Mouse (Mus musculus): ENCODE data around the gene Zfp882.
"Not testable (repeated sequence)": the region's sequence is repeated elsewhere in the genome, so short reads cannot be mapped to it uniquely, and the experiment has no call there.

Gene Zfp882

GRCm38 (mm10) chr8:71908309-71909261 is at the start of gene Zfp882, which contains the start of gene Zfp617:
Zfp882 (plus strand) TSS chr8:71908608.
Zfp617 (plus strand) TSS chr8:71908635.
- DNase-seq (ENCODE audit: low spot score in 2 of 2): peak; percentile 78 to 84

- not testable (repeated sequence) for DNase-seq (ENCODE audit: low spot score in 2 of 2)
Observed at GRCm38 (mm10) chr8:71861551-71861950, 46.9 kb upstream of the Zfp882 start.

- DNase-seq (ENCODE audit: low spot score in 2 of 2): not testable (repeated sequence)
Observed at GRCm38 (mm10) chr8:71862038-71862437, 46.4 kb upstream of the Zfp882 start.

GRCm38 (mm10) chr8:71881618-71882274 is 26.7 kb upstream of the Zfp882 start, which contains the start of gene Zfp709:
Zfp709 (plus strand) TSS chr8:71882019.
- peak; percentile 48 to 49 for DNase-seq (ENCODE audit: low spot score in 2 of 2)

- not testable (repeated sequence) for DNase-seq (ENCODE audit: low spot score in 2 of 2)
Observed at GRCm38 (mm10) chr8:71900666-71901065, 7.7 kb upstream of the Zfp882 start.

DNA sequence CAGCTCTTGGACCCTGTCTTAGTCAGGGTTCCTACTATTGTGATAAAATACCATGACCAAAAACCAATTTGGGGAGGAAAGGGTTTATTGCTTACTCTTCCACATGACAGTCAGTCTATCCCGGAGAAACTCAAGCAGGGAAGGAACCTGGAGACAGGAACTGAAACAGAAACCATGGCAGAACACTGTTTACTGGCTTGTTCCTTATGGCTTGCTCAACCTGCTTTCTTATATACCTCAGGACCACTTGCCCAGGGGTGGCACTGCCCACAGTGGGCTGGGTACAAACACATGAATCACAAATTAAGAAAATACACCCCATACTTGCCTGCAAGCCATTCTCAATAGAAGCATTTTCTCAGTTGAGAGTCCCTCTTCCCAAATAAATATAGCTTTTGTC is 5.3 kb upstream of the Zfp882 start:
- not testable (repeated sequence) for DNase-seq (ENCODE audit: low spot score in 2 of 2)

- no peak for DNase-seq (ENCODE audit: low spot score in 2 of 2)
Observed at GRCm38 (mm10) chr8:71906809-71907208, 1.6 kb upstream of the Zfp882 start.

DNA sequence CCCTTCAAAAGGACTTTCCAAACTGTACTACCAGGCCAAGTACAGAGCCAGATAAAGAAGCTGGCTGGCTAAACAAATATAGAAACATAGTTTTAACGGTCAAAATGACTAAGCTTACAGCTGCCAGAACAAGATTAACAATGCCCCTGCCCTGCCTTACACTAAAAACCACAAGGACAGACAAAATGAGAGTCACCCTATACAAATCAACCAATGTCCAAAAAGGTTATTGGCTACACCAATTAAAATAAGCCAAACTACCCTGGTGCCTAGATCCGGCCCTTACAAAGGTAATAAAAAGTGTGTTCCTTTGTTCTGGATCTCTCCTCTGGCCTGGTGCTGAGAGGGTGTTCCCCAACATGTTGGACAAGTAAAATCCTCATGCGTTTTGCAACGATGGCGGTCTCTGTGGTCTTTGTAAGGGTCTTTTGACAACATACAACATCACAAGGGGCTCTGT is 580 bp upstream of the Zfp882 start:
- DNase-seq (ENCODE audit: low spot score in 2 of 2): no peak

DNA sequence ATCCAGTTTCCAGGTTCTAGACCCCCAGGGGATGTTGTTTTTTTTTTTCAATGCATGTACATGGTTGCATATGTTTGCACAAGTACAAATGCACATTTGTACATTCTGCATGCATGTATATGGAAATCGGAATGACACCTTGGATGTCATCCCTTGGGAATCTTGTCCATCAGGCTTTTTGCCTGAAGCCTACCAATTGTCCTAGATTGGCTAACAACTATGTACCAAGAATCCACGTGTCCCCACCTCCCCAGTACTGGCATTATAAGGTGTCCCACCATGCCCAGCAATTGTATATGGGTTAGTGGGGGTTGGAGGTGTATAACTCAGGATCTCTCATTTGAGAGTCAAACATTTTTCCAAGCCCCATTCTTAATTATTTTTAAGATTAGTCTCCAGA is 3.9 kb downstream of the Zfp882 start:
- DNase-seq (ENCODE audit: low spot score in 2 of 2): no peak

GRCm38 (mm10) chr8:71922567-71923401 is 14.4 kb downstream of the Zfp882 start:
- DNase-seq (ENCODE audit: low spot score in 2 of 2): peak; percentile 89 to 90

DNA sequence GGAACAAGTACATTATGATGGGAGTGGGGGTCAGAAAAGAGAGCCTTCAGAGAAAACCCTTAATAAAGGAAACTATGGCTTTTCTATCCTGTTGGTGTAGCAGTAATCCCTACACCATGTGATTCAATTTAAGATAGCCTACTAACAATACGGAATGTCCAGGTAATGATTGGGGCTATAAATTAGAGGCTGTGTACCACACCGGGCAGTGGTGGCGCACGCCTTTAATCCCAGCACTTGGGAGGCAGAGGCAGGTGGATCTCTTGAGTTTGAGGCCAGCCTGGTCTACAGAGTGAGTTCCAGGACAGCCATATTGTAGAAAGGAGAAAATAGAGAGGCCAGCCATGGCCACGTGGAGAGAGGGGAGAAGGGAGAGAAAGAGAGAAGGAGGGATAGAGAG is 17.4 kb downstream of the Zfp882 start:
- DNase-seq (ENCODE audit: low spot score in 2 of 2): no peak

DNA sequence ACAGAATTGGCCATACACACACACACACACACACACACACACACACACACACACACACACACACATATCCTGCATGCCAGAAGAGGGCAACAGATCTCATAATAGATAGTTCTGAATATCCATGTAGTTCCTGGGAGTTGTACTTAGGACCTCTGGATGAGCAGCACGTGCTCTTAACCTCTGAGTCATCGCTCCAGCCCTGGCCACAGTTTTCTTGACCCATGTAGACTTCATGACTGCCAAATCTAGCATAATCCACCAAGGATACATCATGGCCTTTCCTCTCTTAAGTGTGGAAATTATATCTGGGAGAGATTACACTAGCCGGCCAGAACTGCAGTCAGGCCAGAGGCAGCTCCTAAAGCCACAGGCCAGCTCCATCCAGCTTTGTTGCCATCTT is 18.1 kb downstream of the Zfp882 start:
- no peak for DNase-seq (ENCODE audit: low spot score in 2 of 2)

DNA sequence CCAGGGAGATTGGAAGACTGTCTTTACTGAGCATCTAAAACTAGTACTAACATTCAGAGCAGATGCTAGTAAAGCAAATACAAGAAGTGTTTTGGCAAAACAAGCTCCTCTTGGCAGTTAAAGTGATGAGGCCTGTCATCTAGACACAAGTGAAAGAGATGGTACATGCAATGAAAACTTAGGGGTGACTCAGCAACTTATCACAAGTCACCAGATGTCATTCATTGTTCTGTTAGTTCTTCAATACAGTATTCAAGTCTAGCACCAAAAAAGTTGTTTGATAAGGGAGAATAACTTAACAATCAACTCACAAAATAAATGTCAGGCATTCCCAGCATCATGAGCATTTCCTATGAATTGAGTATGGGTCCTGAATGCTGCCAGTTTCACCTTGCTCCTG is 19.4 kb downstream of the Zfp882 start:
- no peak for DNase-seq (ENCODE audit: low spot score in 2 of 2)

DNA sequence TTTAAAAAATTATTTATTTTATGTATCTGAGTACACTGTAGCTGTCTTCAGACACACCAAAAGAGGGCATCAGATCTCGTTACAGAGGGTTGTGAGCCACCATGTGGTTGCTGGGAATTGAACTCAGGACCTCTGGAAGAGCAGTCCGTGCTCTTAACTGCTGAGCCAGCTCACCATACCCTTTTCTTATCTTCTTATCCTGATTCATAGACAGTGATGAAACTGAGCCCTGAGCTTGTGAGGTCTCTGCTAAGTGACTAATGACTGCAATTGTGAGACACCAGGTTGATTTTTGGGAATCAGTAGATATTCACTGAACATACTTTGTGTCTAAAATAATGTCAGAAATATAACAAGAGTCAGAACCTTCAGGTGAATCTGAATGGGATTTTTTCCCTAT is 29.6 kb downstream of the Zfp882 start:
- DNase-seq (ENCODE audit: low spot score in 2 of 2): not testable (repeated sequence)

DNA sequence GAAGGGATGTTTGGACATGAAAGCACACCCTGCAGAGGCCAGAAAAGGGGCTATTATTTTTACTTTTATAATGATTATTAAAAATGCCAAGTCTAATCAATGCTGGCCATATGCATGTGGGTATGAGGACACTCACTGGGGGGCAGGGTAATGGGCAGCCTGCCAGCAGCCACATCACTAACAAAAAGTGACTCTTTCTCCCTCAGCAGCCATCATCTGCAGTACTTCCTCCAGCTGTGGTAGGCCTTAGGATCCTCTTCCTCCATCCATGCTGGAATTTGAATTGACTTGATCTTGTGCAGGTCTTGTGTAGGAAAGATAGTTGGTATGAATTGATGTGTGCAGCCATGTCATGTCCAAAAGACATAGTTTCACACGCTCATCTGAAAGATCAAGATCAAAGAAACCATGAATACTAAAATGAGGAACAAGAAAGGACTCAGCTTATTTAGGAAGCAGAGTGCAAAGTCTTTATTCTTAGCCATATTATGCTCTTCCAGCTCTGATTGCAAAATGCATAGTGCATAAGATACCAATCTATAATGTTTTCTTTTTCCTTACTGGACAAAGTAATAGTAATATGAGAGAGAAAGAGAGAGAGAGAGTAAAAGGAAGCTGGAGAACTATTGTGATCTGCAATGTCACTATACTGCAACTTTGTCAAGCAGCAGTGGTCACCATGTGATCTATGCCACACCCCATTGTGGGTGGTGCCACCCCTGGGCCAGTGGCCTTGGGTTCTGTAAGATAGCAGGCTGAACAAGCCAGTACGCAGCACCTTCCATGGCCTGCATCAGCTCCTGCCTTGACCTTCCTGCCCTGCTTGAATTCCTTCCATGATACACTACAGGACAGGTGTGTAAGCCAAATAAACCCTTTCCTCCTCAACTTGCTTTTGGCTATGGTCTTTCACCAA is 32.1 kb downstream of the Zfp882 start:
- DNase-seq (ENCODE audit: low spot score in 2 of 2): no peak

DNA sequence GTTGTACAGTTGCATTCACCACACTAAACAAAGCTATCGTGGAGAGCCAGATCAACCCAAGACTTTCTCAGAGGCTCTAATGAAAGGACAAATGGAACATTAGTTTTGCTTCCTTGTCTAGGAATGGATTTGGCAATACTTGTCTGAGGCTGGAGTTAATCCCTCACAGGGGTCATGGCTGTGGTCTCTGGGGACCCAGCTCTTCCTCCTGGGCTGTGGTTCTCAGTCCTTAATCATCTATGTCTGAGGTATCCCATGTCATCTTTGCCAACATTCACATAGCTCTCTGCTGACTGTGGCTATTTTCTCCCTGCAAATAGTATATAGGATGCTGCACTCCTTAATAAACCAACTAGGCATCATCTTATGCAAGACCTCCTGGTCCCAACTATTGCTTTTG is 33.4 kb downstream of the Zfp882 start:
- DNase-seq (ENCODE audit: low spot score in 2 of 2): no peak

GRCm38 (mm10) chr8:71948624-71949023 is 40.2 kb downstream of the Zfp882 start:
- no peak for DNase-seq (ENCODE audit: low spot score in 2 of 2)

GRCm38 (mm10) chr8:71950482-71951221 is 42.2 kb downstream of the Zfp882 start, which contains the start of gene Zfp961:
Zfp961 (plus strand) TSS chr8:71951038.
- DNase-seq (ENCODE audit: low spot score in 2 of 2): peak; percentile 99

DNA sequence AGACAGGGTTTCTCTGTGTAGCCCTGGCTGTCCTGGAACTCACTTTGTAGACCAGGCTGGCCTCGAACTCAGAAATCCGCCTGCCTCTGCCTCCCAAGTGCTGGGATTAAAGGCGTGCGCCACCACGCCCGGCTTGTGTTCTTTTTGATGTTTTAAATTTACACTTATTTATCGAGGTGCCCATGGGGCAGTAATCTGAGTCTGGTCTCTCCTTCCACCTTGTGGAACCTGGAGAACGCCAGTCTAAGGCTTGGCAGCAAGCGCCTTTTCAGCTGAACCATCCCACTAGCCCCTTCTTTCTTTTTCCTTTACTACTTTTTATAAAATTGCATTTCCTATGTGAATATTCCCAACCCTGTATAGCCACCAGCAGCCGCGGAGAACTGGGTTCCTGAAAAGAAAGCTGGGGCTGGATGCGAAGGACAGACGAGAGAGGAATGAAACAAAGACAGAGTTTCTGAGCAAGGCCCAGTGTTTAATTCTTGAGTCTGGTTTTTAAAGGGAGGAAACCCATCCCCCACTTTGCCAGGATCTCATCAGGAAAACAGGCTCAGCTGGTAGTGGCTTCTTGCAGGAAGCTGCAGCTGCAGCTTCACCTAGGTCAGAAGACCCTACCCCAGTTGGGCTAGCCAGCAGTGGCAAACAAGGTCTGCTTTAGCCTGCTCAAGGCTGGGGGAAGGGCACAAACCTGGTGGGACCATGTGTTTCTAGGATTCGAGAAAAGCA is 43.2 kb downstream of the Zfp882 start:
- DNase-seq (ENCODE audit: low spot score in 2 of 2): no peak

Measured in frontal cortex, postnatal 25 days (tissue).